Mouse (Mus musculus): ENCODE measurements around the gene 2010111I01Rik. TPM values are rescaled to one million over a fixed set of nuclear protein-coding genes. Genes with fewer than 3 reads are reported as not detected.

2010111I01Rik gene
- polyA plus RNA-seq, 1 experiment, result 63.6 TPM

- no peaks in the 10 kb centered on the region for H3K27me3 ChIP-seq (ENCODE audit: control insufficient read depth, insufficient read depth, low read length, poor library complexity, severe bottlenecking)
- no peaks in the 10 kb centered on the region for H3K36me3 ChIP-seq (ENCODE audit: control insufficient read depth, insufficient read depth, low read length, poor library complexity, severe bottlenecking)
- H3K9ac ChIP-seq (ENCODE audit: low read depth, poor library complexity, severe bottlenecking), result no peak overlapping the region
- H3K9me3 ChIP-seq (replicated peaks; ENCODE audit: control insufficient read depth, insufficient read depth, low read length, poor library complexity, severe bottlenecking), result no peaks in the 10 kb centered on the region
- no peak overlapping the region for H3K27ac ChIP-seq (ENCODE audit: insufficient read depth, low read length)
- H3K4me3 ChIP-seq (ENCODE audit: low read depth, low read length), result no peak overlapping the region
- H3K4me1 ChIP-seq (ENCODE audit: control insufficient read depth, insufficient read depth, low read length), result no peaks in the 10 kb centered on the region
- no peak for TF ChIP-seq EP300 (IDR thresholded peaks at IDR 0.05; ENCODE audit: insufficient read depth, low read depth, low read length)
- no peak for TF ChIP-seq CTCF (IDR thresholded peaks at IDR 0.05; ENCODE audit: low read depth, low read length)
- no peak for TF ChIP-seq POLR2A (IDR thresholded peaks at IDR 0.05; ENCODE audit: insufficient read depth, low read length)
Observed at GRCm38 (mm10) chr13:63359393-63359792, 394.7 kb downstream of the 2010111I01Rik start.

GRCm38 (mm10) chr13:63360111-63360885 lies 395.6 kb downstream of the 2010111I01Rik start:
- TF ChIP-seq POLR2A (IDR thresholded peaks at IDR 0.05; ENCODE audit: insufficient read depth, low read length) (no peak), EP300 (IDR thresholded peaks at IDR 0.05; ENCODE audit: insufficient read depth, low read depth, low read length) (no peak)
- Histone ChIP-seq H3K36me3 (ENCODE audit: control insufficient read depth, insufficient read depth, low read length, poor library complexity, severe bottlenecking) (no peaks in the 10 kb centered on the region), H3K27me3 (ENCODE audit: control insufficient read depth, insufficient read depth, low read length, poor library complexity, severe bottlenecking) (no peaks in the 10 kb centered on the region), H3K27ac (ENCODE audit: insufficient read depth, low read length) (no peak overlapping the region), H3K4me3 (ENCODE audit: low read depth, low read length) (no peak overlapping the region), H3K9ac (ENCODE audit: low read depth, poor library complexity, severe bottlenecking) (no peak overlapping the region), H3K9me3 (replicated peaks; ENCODE audit: control insufficient read depth, insufficient read depth, low read length, poor library complexity, severe bottlenecking) (no peaks in the 10 kb centered on the region), H3K4me1 (ENCODE audit: control insufficient read depth, insufficient read depth, low read length) (no peaks in the 10 kb centered on the region)

- no peak overlapping the region for H3K4me3 ChIP-seq (ENCODE audit: low read depth, low read length)
- H3K27me3 ChIP-seq (ENCODE audit: control insufficient read depth, insufficient read depth, low read length, poor library complexity, severe bottlenecking), result no peaks in the 10 kb centered on the region
- TF ChIP-seq CTCF (IDR thresholded peaks at IDR 0.05; ENCODE audit: low read depth, low read length) (no peak), EP300 (IDR thresholded peaks at IDR 0.05; ENCODE audit: insufficient read depth, low read depth, low read length) (no peak), POLR2A (IDR thresholded peaks at IDR 0.05; ENCODE audit: insufficient read depth, low read length) (no peak)
- no peaks in the 10 kb centered on the region for H3K4me1 ChIP-seq (ENCODE audit: control insufficient read depth, insufficient read depth, low read length)
- H3K27ac ChIP-seq (ENCODE audit: insufficient read depth, low read length), result no peak overlapping the region
- H3K9me3 ChIP-seq (replicated peaks; ENCODE audit: control insufficient read depth, insufficient read depth, low read length, poor library complexity, severe bottlenecking), result no peaks in the 10 kb centered on the region
- no peak overlapping the region for H3K9ac ChIP-seq (ENCODE audit: low read depth, poor library complexity, severe bottlenecking)
- H3K36me3 ChIP-seq (ENCODE audit: control insufficient read depth, insufficient read depth, low read length, poor library complexity, severe bottlenecking), result no peaks in the 10 kb centered on the region
Observed at GRCm38 (mm10) chr13:63361755-63362154, 397.1 kb downstream of the 2010111I01Rik start.

- Histone ChIP-seq H3K27ac (ENCODE audit: insufficient read depth, low read length) (no peak overlapping the region), H3K9me3 (replicated peaks; ENCODE audit: control insufficient read depth, insufficient read depth, low read length, poor library complexity, severe bottlenecking) (no peaks in the 10 kb centered on the region), H3K4me1 (ENCODE audit: control insufficient read depth, insufficient read depth, low read length) (no peaks in the 10 kb centered on the region), H3K36me3 (ENCODE audit: control insufficient read depth, insufficient read depth, low read length, poor library complexity, severe bottlenecking) (no peaks in the 10 kb centered on the region), H3K27me3 (ENCODE audit: control insufficient read depth, insufficient read depth, low read length, poor library complexity, severe bottlenecking) (no peaks in the 10 kb centered on the region), H3K9ac (ENCODE audit: low read depth, poor library complexity, severe bottlenecking) (no peak overlapping the region), H3K4me3 (ENCODE audit: low read depth, low read length) (no peak overlapping the region)
- TF ChIP-seq CTCF (IDR thresholded peaks at IDR 0.05; ENCODE audit: low read depth, low read length) (no peak), EP300 (IDR thresholded peaks at IDR 0.05; ENCODE audit: insufficient read depth, low read depth, low read length) (no peak), POLR2A (IDR thresholded peaks at IDR 0.05; ENCODE audit: insufficient read depth, low read length) (no peak)
Observed at GRCm38 (mm10) chr13:63373460-63374166, 408.9 kb downstream of the 2010111I01Rik start.

Other genes starting within 250 kb of the 2010111I01Rik start
- gene Platr25, start 204.2 kb upstream of the 2010111I01Rik start, polyA plus RNA-seq (2011; ENCODE audit: insufficient read depth, insufficient read length, low read depth, missing spikeins), result 30.0 and 37.1 TPM in 2 replicates
- 12.0 and 16.3 TPM in 2 replicates for gene Gm5141, start 179.1 kb upstream of the 2010111I01Rik start, polyA plus RNA-seq (2011; ENCODE audit: insufficient read depth, insufficient read length, low read depth, missing spikeins)
- gene Fbp2, start 106.5 kb upstream of the 2010111I01Rik start, polyA plus RNA-seq (2011; ENCODE audit: insufficient read depth, insufficient read length, low read depth, missing spikeins), result 0.59 TPM in 1 of 2 replicates, not detected in the other
- gene Fbp1, start 76.6 kb upstream of the 2010111I01Rik start, polyA plus RNA-seq (2011; ENCODE audit: insufficient read depth, insufficient read length, low read depth, missing spikeins), result not detected in 2 replicates